Mouse (Mus musculus) ES-Bruce4 (cell line): Measurements from ENCODE around the gene Ptdss2.

ENCODE experiments used
- CTCF ChIP-seq: IDR thresholded peaks from one replicate; pipeline ENCODE4 v1.8.1; 2011; ENCODE audit warnings: low read depth, low read length
- EP300 ChIP-seq: IDR thresholded peaks from 2 replicates; pipeline ENCODE4 v1.6.1; 2011; ENCODE audit warnings: low read depth, low read length; ENCODE audit not compliant: insufficient read depth
- POLR2A ChIP-seq: IDR thresholded peaks from one replicate; pipeline ENCODE4 v1.8.1; 2011; ENCODE audit warnings: low read length; ENCODE audit not compliant: insufficient read depth

DNA sequence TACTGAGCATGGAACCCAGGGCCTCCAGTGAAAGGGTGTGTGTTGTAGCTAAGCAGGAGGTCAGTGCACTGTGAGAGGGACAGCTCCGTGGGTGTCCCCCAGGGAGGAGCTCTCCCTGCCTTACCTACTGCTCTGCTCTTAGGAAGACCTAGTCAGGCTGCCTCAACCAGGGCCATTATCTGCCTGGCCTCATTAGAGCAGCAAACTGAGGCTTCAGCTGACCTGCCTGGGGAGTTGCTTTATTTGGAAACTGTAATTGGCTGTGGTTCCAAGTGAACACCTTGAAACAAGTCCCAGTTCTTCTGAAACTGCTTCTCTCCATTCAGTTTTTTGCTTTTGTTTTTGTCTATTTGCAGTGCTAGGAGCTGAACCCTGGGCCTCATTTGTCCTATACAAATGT, 23.2 kb downstream of the Ptdss2 start:
- TF ChIP-seq POLR2A (no peak), CTCF (no peak), EP300 (no peak)
